ENCODE assay signal across 20 mouse cellular contexts in the genomic region with DNA sequence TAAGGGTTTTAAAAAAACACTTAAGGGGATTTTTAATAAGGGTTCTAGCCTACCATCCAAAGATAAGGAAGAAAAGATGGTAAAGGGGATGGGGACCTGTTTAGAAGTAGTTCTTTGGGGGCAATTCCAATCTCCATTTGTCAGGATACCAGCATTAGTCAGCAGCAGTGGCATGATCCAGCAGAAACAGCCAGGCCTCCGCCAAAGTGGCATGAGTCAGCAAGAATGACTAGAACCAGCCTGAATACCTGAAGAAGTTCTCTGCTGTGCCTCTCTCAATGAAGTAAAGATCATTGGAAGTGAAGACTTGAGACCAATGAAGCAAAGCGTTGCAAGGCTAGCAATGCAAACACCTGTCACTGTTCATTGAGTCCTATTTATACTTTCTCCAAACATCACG.
"Had no signal": no experiment of that assay in that cellular context is flagged by ENCODE, and none has a peak within 500 bp of the region (broad histone marks: within the 10 kb centered on the region; RNA-seq: fewer than 3 reads in every experiment).

No protein-coding gene starts in this region.

- H3K27ac ChIP-seq: kidney, embryonic 15.5 days; left cerebral cortex, adult 2 months; liver, embryonic 14.5 days; macrophage; midbrain, embryonic 12.5 days; midbrain, embryonic 15.5 days; neural tube, embryonic 12.5 days; neural tube, embryonic 15.5 days had no signal

- ATAC-seq: lung, postnatal 0 days; midbrain, embryonic 15.5 days had no signal

- H3K4me2 ChIP-seq: kidney, embryonic 15.5 days; lung, embryonic 14.5 days; midbrain, embryonic 12.5 days; midbrain, embryonic 15.5 days; neural tube, embryonic 12.5 days; neural tube, embryonic 15.5 days had no signal

- DNase-seq: kidney, adult 8-10 months; kidney, postnatal 10 days; kidney, postnatal 36 days; layer of hippocampus, postnatal 36 days; lung, embryonic 14.5 days; right cerebral cortex, adult 18-20 months; right cerebral cortex, postnatal 14 days; right cerebral cortex, postnatal 4 days; spleen, adult 18-20 months; thymus, adult 18-20 months; thymus, postnatal 36 days had no signal

- H3K4me3 ChIP-seq: kidney, embryonic 15.5 days; left cerebral cortex, adult 2 months; midbrain, embryonic 12.5 days; midbrain, embryonic 15.5 days; neural tube, embryonic 12.5 days; neural tube, embryonic 15.5 days had no signal

- H3K27me3 ChIP-seq: kidney, embryonic 15.5 days; midbrain, embryonic 12.5 days; midbrain, embryonic 15.5 days; neural tube, embryonic 12.5 days; neural tube, embryonic 15.5 days had no signal

- H3K4me1 ChIP-seq: kidney, embryonic 15.5 days; midbrain, embryonic 12.5 days; midbrain, embryonic 15.5 days; neural tube, embryonic 12.5 days; neural tube, embryonic 15.5 days had no signal

- H3K9ac ChIP-seq: kidney, embryonic 15.5 days; liver, embryonic 14.5 days; lung, embryonic 14.5 days; midbrain, embryonic 12.5 days; midbrain, embryonic 15.5 days; neural tube, embryonic 12.5 days; neural tube, embryonic 15.5 days had no signal

- H3K36me3 ChIP-seq: kidney, embryonic 15.5 days; midbrain, embryonic 12.5 days; midbrain, embryonic 15.5 days; neural tube, embryonic 12.5 days; neural tube, embryonic 15.5 days had no signal

- H3K9me3 ChIP-seq: kidney, embryonic 15.5 days; midbrain, embryonic 12.5 days; midbrain, embryonic 15.5 days; neural tube, embryonic 12.5 days; neural tube, embryonic 15.5 days had no signal
